Mouse (Mus musculus) megakaryocyte-erythroid progenitor cell, adult 5 weeks (primary cell): ENCODE results near the gene Scgb3a1. TPM values are rescaled to one million over a fixed set of nuclear protein-coding genes. Genes with fewer than 3 reads are reported as not detected.

Experiments used
- polyA plus RNA-seq: library from polyadenylated mRNA; stranded (reverse); fragments of >175 nt; gene quantifications from 2 replicates; pipeline ENCODE4 v1.2.3, GENCODE M21; 2012

Gene Scgb3a1
- polyA plus RNA-seq: 0.26 TPM in 1 of 2 replicates, not detected in the other

GRCm38 (mm10) chr11:49663310-49663709 is at the start of gene Scgb3a1:
Gene Scgb3a1, plus strand, starts transcription at chr11:49663610.

DNA sequence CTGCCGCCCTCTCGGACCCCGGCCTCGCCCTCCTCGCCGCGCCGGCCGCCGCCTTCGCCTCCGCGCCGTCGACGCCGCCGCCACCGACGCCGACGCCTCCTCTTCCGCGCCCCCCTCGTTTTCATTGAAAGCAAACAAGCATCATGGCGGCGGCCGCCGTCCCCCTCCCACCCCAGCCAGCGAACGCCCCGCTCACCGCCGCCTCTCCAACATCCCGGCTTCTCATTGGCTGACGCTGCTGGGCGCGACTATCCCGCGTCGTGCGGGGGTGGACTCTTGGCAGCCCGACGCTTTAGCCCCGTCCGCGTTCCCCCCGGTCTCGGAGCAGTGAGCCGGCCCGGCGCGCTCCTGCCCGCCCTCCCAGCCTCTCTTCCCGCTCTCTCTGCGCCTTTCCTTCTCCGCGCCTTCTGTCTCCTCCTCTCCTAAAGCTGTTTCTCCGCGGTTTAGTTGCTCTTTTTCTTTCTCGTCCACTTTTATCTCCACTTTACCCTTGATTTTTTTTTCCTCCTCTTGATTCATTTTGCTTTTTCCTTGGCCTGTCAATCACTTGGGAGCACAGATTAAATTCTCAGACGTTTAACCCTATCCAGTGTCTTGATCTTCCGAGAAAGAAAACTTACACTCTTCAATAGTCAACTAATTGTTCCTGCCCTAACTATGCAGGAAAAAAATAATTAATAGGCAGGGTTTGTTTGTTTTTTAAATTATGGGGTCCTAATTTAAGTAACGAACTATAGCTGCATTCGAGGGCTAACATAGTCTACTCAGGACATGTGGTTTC is 49.3 kb downstream of the Scgb3a1 start, which contains the start of gene Cnot6:
Gene Cnot6, minus strand, starts transcription at position 169 of the 781 bp plus-strand sequence.

Other genes with a start within 250 kb of the Scgb3a1 start
- gene Olfr1389, start 240.5 kb upstream of the Scgb3a1 start, polyA plus RNA-seq: not detected in 2 replicates
- not detected in 2 replicates for gene Olfr1388, start 227.0 kb upstream of the Scgb3a1 start, polyA plus RNA-seq
- not detected in 2 replicates for gene Olfr1387, start 208.3 kb upstream of the Scgb3a1 start, polyA plus RNA-seq
- not detected in 2 replicates for gene Olfr1386, start 198.6 kb upstream of the Scgb3a1 start, polyA plus RNA-seq
- gene Olfr1385, start 174.5 kb upstream of the Scgb3a1 start, polyA plus RNA-seq: 0.03 TPM in 1 of 2 replicates, not detected in the other
- gene Olfr1384, start 156.9 kb upstream of the Scgb3a1 start, polyA plus RNA-seq: not detected in 2 replicates
- gene Olfr1383, start 144.0 kb upstream of the Scgb3a1 start, polyA plus RNA-seq: not detected in 2 replicates
- gene Olfr1382, start 135.4 kb upstream of the Scgb3a1 start, polyA plus RNA-seq: not detected in 2 replicates
- not detected in 2 replicates for gene Olfr1381, start 120.2 kb upstream of the Scgb3a1 start, polyA plus RNA-seq
- gene Olfr1380, start 106.7 kb upstream of the Scgb3a1 start, polyA plus RNA-seq: not detected in 2 replicates
- gene Flt4, start 54.3 kb upstream of the Scgb3a1 start, polyA plus RNA-seq: 0.21 and 0.26 TPM in 2 replicates
- gene Cnot6, start 49.1 kb downstream of the Scgb3a1 start, polyA plus RNA-seq: 17.9 and 26.8 TPM in 2 replicates
- 0.10 and 0.13 TPM in 2 replicates for gene Gfpt2, start 130.6 kb downstream of the Scgb3a1 start, polyA plus RNA-seq
- gene Mapk9, start 183.1 kb downstream of the Scgb3a1 start, polyA plus RNA-seq: 9.4 and 11.7 TPM in 2 replicates
- gene Rasgef1c, start 238.2 kb downstream of the Scgb3a1 start, polyA plus RNA-seq: 0.28 and 0.48 TPM in 2 replicates